Mouse (Mus musculus): ENCODE measurements around the gene Cpne4.

The Cpne4 gene

GRCm38 (mm10) chr9:105046014-105046413 is 498.9 kb downstream of the Cpne4 start:
- no peak for DNase-seq (ENCODE audit: low spot score in 2 of 2)

GRCm38 (mm10) chr9:105048351-105048750 is 501.3 kb downstream of the Cpne4 start:
- peak; percentile 63 to 65 for DNase-seq (ENCODE audit: low spot score in 2 of 2)

- no peak for DNase-seq (ENCODE audit: low spot score in 2 of 2)
Observed at GRCm38 (mm10) chr9:105049636-105050035, 502.6 kb downstream of the Cpne4 start.

- DNase-seq (ENCODE audit: low spot score in 2 of 2) = no peak
Observed at GRCm38 (mm10) chr9:105050257-105050656, 503.2 kb downstream of the Cpne4 start.

- peak; percentile 61 to 68 for DNase-seq (ENCODE audit: low spot score in 2 of 2)
Observed at GRCm38 (mm10) chr9:105053147-105053557, 506.1 kb downstream of the Cpne4 start, which contains the start of gene Mrpl3. Mrpl3 (plus strand) TSS chr9:105053239.

GRCm38 (mm10) chr9:105053812-105054211 is 506.7 kb downstream of the Cpne4 start:
- no peak for DNase-seq (ENCODE audit: low spot score in 2 of 2)

- no peak for DNase-seq (ENCODE audit: low spot score in 2 of 2)
Observed at GRCm38 (mm10) chr9:105069106-105069505, 522.0 kb downstream of the Cpne4 start.

- no peak for DNase-seq (ENCODE audit: low spot score in 2 of 2)
Observed at GRCm38 (mm10) chr9:105072991-105073748, 526.1 kb downstream of the Cpne4 start.

- DNase-seq (ENCODE audit: low spot score in 2 of 2) = no peak
Observed at GRCm38 (mm10) chr9:105074851-105075250, 527.8 kb downstream of the Cpne4 start.

GRCm38 (mm10) chr9:105076756-105077424 is 529.8 kb downstream of the Cpne4 start:
- no peak for DNase-seq (ENCODE audit: low spot score in 2 of 2)

GRCm38 (mm10) chr9:105078460-105078859 is 531.4 kb downstream of the Cpne4 start:
- DNase-seq (ENCODE audit: low spot score in 2 of 2) = no peak

GRCm38 (mm10) chr9:105080246-105080645 is 533.2 kb downstream of the Cpne4 start:
- DNase-seq (ENCODE audit: low spot score in 2 of 2) = no peak
